Mouse (Mus musculus): ENCODE measurements around the gene Ankrd34b. TPM values are rescaled to one million over a fixed set of nuclear protein-coding genes. Genes with fewer than 3 reads are reported as not detected.

Ankrd34b gene
- under 0.01 TPM in 1 of 2 replicates, not detected in the other for polyA plus RNA-seq (2012; rRNA removed)

DNA sequence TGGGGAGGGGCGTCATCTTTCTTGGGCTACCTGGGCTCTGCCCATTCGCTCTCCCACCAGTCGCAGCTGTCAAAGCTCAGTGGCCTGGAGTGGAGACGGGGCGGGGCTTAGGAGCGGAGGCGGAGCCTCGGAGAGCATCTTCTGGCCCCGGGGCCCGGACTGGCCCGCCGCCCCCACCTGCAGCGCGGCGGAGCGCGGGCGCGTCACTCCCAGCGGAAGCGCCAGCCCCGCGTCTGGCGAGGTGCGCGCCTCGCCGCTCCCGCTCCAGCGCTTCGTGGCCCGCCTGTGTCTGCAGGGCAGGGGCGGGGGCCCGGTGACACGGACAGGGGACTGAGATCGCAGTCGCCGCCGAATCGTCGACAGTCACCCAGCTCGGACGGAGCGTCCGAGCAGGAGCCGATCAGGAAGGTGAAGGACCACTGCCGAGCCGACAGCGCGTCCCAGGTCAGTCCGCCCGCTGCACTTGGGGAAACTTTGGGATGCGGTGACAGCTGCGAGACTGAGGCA is at the start of gene Ankrd34b:
Ankrd34b (plus strand) TSS at position 139 of the 507 bp plus-strand sequence.

DNA sequence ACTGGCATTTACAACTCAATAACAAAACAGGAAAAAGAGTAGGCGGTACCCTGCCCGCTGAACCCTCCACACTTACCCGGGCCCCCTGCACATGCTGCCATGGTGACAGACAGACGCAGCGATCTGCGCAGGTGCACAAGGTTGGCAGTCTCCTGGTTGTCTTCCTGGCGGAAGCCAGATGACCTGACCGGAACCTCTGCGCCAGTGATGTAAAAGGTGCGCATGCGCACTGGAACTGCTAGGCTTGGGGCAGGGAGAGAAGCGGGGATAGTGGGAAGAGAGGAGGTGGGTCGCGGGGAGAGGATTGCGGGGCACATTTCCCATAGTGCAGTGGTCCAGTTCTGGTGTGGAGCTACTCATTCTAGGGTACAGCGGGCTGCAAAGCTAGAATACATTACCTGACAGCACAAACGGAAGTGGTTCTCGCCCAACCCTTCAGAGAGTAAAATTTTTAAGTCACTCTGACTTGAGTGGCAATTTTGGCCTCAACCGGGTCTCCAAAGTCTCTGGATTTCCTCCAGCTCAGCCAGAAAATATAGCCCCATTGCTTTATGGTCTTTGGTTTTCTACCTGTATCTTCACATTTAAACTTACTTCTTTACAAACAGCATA is 58.3 kb downstream of the Ankrd34b start, which contains the start of gene Fam151b:
Fam151b (minus strand) TSS at position 164 of the 612 bp plus-strand sequence.

Other genes starting within 250 kb of the Ankrd34b start
- gene Gm20379, start 119.9 kb upstream of the Ankrd34b start, polyA plus RNA-seq (2012; rRNA removed): not detected in 2 replicates
- gene Dhfr, start 71.2 kb upstream of the Ankrd34b start, polyA plus RNA-seq (2012; rRNA removed): 5.4 and 6.4 TPM in 2 replicates
- gene Msh3, start 70.9 kb upstream of the Ankrd34b start, polyA plus RNA-seq (2012; rRNA removed): 6.4 and 7.0 TPM in 2 replicates
- gene Fam151b, start 58.1 kb downstream of the Ankrd34b start, polyA plus RNA-seq (2012; rRNA removed): 1.2 and 1.6 TPM in 2 replicates
- gene Zfyve16, start 105.0 kb downstream of the Ankrd34b start, polyA plus RNA-seq (2012; rRNA removed): 1.3 TPM in 2 replicates
- not detected in 2 replicates for gene Spz1, start 150.3 kb downstream of the Ankrd34b start, polyA plus RNA-seq (2012; rRNA removed)
- 13.6 and 14.8 TPM in 2 replicates for gene Serinc5, start 185.2 kb downstream of the Ankrd34b start, polyA plus RNA-seq (2012; rRNA removed)